Mouse (Mus musculus): ENCODE measurements at regions not wholly inside any gene's neighbourhood (a gene's known extent, or its start where the extent isn't known, plus 50 kb on each side); places are given as distances from the start of the nearest gene placed in this dataset.

DNA sequence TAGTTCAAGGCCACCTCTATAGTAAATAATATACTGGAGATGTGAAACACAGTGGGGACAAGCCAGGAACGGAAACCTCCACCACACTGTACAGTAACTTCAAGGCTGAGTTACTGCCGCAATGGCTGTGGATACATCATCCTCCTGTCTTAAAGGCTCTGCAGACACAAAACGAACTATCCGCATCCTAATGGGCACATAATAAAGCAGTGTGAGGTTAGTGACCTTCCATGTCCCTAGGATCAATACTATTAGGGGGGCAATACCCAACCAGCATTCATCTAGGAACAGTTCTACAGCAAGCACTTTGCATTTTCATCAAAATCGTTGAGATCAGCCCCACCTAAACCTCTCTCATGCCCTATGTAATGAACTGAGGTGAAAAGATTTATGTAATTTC is 142.4 kb upstream of the Zfand5 start:
- no peak for TF ChIP-seq POLR2A (IDR thresholded peaks at IDR 0.05; ENCODE audit: extremely low read depth, insufficient read depth, low read length)
- no peak for TF ChIP-seq CTCF (IDR thresholded peaks at IDR 0.05; ENCODE audit: low read depth, low read length)
